Mouse (Mus musculus) thymus, postnatal 0 days (tissue): Measurements from ENCODE around the gene Flcn. TPM values are rescaled to one million over a fixed set of nuclear protein-coding genes. Genes with fewer than 3 reads are reported as not detected.

ENCODE experiments used
- DNase-seq: peaks from one replicate; pipeline ENCODE4 v3.0.0-alpha.2; 2015; ENCODE audit warnings: low spot score
- polyA plus RNA-seq: library from polyadenylated mRNA; unstranded; fragments of >200 nt; fragmentation: Nextera tagmentation; extraction: Ambion mirVana; gene quantifications from 2 replicates; pipeline ENCODE4 v1.2.1, GENCODE M21; 2015

Gene Flcn
- polyA plus RNA-seq, 1 experiment from 2014 or later: 31.4 TPM

- DNase-seq: no peak
Observed at GRCm38 (mm10) chr11:59770753-59771152, 39.1 kb downstream of the Flcn start.

GRCm38 (mm10) chr11:59769738-59770137 lies 40.1 kb downstream of the Flcn start:
- DNase-seq: no peak

- DNase-seq: no peak
Observed at GRCm38 (mm10) chr11:59769307-59769706, 40.5 kb downstream of the Flcn start.

DNA sequence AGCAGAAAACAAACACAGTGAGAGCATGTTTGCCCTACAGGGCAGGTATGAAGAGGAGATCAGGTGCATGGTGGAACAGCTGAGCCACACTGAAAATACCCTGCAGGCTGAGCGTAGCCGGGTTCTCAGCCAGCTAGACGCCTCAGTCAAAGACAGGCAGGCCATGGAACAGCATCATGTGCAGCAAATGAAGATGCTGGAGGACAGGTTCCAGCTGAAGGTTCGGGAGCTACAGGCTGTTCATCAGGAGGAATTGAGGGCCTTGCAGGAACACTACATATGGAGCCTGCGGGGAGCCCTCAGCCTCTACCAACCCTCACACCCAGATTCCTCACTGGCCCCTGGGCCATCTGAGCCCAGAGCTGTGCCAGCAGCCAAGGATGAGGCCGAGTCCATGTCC lies 49.0 kb downstream of the Flcn start:
- DNase-seq: no peak

DNA sequence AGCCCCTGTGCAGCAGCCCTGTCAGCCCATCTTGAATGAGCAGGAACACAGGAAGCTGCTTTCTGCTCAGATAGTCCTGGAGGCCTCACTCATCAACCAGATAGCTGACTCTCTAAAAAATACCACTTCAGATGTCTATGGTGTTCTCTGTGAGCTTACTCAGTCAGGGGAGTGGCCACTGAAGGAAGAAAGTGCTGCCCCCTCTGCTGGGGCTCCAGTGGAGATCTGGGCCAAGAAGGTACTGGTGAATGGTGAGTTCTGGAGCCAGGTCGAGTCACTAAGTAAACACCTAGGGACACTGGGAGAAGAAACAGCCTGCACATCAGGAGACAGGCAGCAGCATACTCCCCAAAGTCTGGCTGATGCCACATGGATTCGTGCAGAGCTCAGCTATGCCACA lies 50.2 kb downstream of the Flcn start:
- no peak for DNase-seq

DNA sequence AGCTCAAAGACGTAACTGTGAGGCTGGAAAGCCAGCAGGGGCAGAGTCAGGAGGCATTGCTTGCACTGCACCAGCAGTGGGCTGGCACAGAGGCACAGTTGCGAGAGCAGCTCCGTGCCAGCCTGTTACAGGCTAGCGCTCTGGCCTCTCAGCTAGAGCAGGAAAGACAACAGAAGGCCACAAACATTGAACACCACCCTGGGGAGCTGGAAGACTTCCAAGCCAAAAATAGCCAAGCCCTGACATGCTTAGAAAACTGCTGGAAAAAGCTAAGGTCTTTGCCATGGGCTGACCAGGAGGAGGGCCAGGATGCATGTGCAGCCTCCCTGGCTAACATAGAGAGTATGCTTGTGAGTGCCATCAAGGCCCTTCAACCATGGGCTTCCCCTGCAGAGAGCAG lies 50.6 kb downstream of the Flcn start:
- DNase-seq: no peak

- DNase-seq: no peak
Observed at GRCm38 (mm10) chr11:59758191-59758985, 51.4 kb downstream of the Flcn start.

DNA sequence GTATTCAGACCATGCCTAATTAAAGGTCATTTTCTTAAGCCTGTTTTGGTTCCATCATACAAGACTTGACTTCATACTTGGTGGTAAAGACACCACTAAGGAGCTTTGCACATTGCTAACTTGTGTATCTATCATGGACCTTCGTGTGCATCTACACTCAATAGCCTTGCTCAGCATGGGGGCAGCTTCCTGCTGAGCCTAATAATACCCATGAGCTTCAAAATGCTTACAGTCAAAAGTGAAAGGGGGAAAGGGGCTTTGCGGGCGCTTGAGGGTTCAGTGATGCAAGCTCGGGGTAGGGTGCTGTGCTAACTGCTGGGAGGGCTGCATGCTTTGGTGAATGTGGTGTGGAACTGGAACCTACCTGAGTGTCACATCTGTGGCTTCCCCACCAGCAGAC lies 53.5 kb downstream of the Flcn start:
- no peak for DNase-seq

DNA sequence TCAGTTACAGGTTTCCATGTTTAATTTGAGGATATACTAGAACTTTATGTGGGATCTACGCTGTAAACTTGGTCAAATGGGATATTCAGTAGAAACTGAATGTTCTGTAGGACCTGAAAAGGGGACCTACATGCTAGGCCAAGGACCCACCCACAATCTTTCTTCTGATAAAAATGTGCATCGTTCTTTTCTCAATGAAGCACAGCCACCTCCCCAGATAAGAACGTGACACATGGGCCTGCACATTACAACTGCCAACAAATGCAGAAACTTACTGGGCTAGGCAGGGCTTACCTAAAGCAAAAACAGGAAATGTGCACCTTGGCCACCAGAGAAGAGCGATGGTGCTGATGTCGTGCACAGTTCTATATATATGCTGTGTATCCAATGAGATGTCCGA lies 55.3 kb downstream of the Flcn start:
- no peak for DNase-seq

- no peak for DNase-seq
Observed at GRCm38 (mm10) chr11:59749050-59749449, 60.8 kb downstream of the Flcn start.

DNA sequence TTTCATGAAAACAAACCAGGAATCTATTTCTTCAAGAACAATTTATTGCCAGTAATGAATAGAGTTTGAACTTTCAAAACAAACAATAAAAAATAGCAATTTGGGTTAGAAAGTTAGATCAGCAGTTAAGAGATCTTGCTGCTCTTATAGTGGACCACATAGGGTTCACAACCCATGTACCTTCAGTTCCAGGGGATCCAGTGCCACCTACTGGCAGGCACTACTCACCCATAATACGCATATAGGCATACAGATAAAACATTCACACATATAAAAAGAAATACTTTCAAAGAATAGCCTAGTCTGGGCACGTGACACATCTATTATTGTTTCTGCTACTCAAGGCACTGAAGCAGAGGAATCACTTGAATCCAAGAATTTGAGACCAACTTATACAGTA lies 63.2 kb downstream of the Flcn start:
- DNase-seq: peak; percentile 61

- DNase-seq: no peak
Observed at GRCm38 (mm10) chr11:59745851-59746250, 64.0 kb downstream of the Flcn start.

DNA sequence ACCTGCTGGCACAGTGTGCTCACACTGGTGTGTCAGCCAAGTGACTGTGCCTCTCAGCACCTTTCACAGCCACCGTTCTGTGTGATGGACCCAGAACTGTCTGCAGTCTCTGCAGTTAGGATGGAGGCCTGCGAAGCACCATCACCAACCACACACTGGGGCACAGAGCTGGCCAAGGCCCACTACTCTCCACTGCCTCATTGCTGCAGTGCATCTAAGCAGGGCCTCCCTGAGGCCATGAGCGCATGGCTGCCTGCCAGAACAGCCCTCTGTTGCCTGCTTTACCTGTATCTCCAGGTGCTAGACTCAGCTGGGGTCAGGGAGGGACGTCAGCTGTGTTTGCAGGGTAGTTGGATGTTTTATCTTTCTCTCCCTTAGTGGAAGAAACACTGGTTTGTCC lies 65.4 kb downstream of the Flcn start:
- DNase-seq: no peak

DNA sequence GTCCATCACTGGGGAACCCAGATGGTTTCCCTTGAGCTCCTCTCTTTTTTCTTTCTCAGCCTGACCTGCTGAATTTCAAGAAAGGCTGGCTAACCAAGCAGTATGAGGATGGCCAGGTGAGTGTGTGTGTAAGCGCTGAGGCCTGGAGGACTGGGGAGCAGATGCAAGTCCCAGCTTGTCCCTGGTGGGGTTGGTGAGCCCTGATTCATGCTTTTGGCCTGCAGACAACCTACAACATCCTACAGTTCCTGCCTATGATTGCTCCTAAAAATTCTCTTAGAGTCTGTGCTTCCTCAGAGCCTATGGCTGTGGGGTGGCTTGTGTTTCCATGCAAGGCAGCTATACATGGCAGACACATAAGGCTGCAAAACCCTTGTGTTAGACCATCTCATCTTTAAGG lies 66.1 kb downstream of the Flcn start:
- DNase-seq: no peak

DNA sequence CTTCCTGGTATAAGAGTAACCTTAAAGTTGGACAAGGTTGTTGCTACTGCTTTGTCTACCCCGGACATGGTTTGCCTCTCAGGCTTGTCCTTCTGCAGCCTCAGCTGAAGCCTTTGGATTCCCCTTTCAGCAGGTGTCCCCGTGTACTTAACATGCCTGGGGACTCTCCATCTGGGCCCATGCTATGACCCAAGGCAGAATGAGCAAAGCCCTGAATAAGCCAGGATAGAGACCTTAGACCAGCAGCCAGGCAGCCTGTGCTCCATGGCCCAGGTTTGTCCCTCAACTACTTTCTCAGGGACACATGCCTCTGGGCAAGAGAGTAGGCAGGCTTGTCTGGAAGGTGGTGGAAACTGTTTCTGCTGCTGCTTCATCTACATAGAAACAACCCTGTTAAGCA lies 66.5 kb downstream of the Flcn start:
- no peak for DNase-seq

DNA sequence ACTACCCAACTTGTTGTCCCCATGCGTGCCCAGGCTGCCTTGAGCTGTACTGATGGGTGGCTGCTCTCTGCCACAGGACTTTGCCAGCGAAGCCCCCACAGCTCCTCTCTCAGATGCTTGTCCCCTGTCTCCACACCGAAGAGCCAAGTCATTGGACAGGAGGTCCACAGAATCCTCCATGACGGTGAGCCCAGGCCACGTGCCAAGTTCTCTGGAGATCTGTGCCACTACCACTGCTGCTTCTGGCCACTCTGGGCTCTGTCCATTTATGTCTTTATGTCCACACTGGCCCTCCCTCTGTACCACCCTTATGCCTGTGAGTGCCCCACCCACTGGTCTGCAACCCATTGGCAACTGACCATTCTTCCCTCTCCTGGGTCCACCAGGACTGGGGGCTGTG lies 67.9 kb downstream of the Flcn start:
- DNase-seq: no peak

Other genes starting within 250 kb of the Flcn start
- not detected in 2 replicates for gene Olfr222, start 233.8 kb downstream of the Flcn start, polyA plus RNA-seq
- gene Olfr223, start 216.7 kb downstream of the Flcn start, polyA plus RNA-seq: not detected in 2 replicates
- gene Mprip, start 148.7 kb downstream of the Flcn start, polyA plus RNA-seq: 46.7 and 55.6 TPM in 2 replicates
- 1.4 and 1.6 TPM in 2 replicates for gene Pld6, start 22.4 kb downstream of the Flcn start, polyA plus RNA-seq
- 31.2 and 33.2 TPM in 2 replicates for gene Nt5m, start 29.4 kb upstream of the Flcn start, polyA plus RNA-seq
- 195 and 198 TPM in 2 replicates for gene Cops3, start 29.8 kb upstream of the Flcn start, polyA plus RNA-seq
- gene Med9, start 138.2 kb upstream of the Flcn start, polyA plus RNA-seq: 38.1 and 38.6 TPM in 2 replicates
- gene Rasd1, start 154.9 kb upstream of the Flcn start, polyA plus RNA-seq: 1.6 and 2.1 TPM in 2 replicates
- gene Pemt, start 236.5 kb upstream of the Flcn start, polyA plus RNA-seq: 7.0 and 9.2 TPM in 2 replicates